Mouse (Mus musculus): ENCODE measurements around the gene Tmprss4. TPM values are rescaled to one million over a fixed set of nuclear protein-coding genes. Genes with fewer than 3 reads are reported as not detected.

The Tmprss4 gene
- not detected in 2 replicates for polyA plus RNA-seq (2014; fragmentation: Nextera tagmentation; extraction: Ambion mirVana)

DNA sequence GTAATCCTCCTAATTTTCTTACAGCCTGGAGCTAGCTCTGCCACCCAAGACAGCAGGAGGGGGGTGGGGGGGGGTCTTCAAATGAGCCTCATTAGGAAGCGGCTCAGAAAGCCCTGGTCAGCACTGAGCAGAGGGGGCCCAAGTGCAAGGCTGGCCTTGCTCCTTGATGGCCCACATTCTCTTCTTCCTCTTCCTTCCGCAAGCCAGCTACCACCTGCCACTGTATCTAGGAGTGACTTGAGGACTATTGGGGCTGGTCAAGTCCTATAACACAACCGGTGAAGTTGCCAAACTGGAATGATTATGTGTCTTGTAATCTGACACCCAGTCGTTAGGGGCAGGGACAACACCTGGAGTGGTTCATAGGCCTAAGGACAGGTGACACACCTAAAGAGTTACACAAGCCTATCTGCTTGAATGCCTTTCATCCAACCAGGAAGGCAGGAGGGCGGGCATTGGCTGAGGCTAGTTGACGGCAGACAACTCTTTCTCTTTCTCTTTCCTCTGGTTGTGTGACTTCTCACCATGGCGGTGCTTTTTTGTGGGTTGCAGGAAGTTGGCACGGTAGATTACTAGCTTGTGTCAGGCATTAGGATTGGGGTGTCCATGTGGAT lies at the start of gene Tmprss4:
Gene Tmprss4 (minus strand): TSS at position 296 of the 614 bp plus-strand sequence.
- no peaks in the 10 kb centered on the region for H3K9me3 ChIP-seq (ENCODE audit: control insufficient read depth, low read length)
- H3K27me3 ChIP-seq (ENCODE audit: control insufficient read depth, insufficient read depth, low read length) = 0 out of 2 replicates have a peak, but pooled peaks cover 2% of the 10 kb centered on the region
- DNase-seq (ENCODE audit: low spot score) (no peak), ATAC-seq (ENCODE audit: insufficient read depth, low FRiP score, low TSS enrichment) (no peak)
- no peaks in the 10 kb centered on the region for H3K36me3 ChIP-seq (ENCODE audit: control insufficient read depth, insufficient read depth, low read length)
- H3K4me3 ChIP-seq (ENCODE audit: low read depth, low read length) = no peak within 1 kb of the TSS
- no peaks in the 10 kb centered on the region for H3K4me1 ChIP-seq (ENCODE audit: control insufficient read depth, insufficient read depth, low read length)
- H3K27ac ChIP-seq (ENCODE audit: low read depth, low read length) = no peak within 1 kb of the TSS
- H3K9ac ChIP-seq (ENCODE audit: low read length) = no peak within 1 kb of the TSS
- no peak within 1 kb of the TSS for H3K4me2 ChIP-seq (ENCODE audit: low read depth)
- WGBS = 78% methylated on average over 8 of the region's 8 CpGs

DNA sequence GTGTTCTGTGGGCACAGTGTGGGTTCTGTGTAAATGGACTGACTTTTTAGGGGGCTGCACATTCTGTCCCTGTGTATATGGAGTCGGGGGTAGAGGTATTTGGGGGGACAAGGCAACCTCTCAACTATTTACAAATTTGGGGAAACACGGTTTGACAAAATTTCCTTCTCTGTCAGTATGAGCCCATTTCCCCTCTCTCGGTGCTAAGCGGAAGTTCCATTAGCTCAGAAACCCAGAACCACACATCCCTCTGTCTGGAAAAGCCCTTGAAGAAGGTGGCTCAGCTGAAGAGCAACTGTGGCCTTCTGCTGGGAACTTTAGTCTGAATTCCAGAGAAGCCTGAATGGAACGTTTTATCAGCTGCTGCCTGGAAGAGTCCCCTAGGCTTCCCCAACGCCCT lies 48.5 kb upstream of the Tmprss4 start:
- no peak overlapping the region for H3K27ac ChIP-seq (ENCODE audit: low read depth, low read length)
- DNase-seq (ENCODE audit: low spot score) = no peak
- no peaks in the 10 kb centered on the region for H3K4me1 ChIP-seq (ENCODE audit: control insufficient read depth, insufficient read depth, low read length)
- H3K9me3 ChIP-seq (ENCODE audit: control insufficient read depth, low read length) = no peaks in the 10 kb centered on the region
- H3K4me3 ChIP-seq (ENCODE audit: low read depth, low read length) = no peak overlapping the region
- H3K9ac ChIP-seq (ENCODE audit: low read length) = no peak overlapping the region
- no peak for ATAC-seq (ENCODE audit: insufficient read depth, low FRiP score, low TSS enrichment)
- no peak overlapping the region for H3K4me2 ChIP-seq (ENCODE audit: low read depth)
- 81% methylated on average over 6 of the region's 6 CpGs for WGBS
- H3K36me3 ChIP-seq (ENCODE audit: control insufficient read depth, insufficient read depth, low read length) = no peaks in the 10 kb centered on the region
- H3K27me3 ChIP-seq (ENCODE audit: control insufficient read depth, insufficient read depth, low read length) = no peaks in the 10 kb centered on the region

DNA sequence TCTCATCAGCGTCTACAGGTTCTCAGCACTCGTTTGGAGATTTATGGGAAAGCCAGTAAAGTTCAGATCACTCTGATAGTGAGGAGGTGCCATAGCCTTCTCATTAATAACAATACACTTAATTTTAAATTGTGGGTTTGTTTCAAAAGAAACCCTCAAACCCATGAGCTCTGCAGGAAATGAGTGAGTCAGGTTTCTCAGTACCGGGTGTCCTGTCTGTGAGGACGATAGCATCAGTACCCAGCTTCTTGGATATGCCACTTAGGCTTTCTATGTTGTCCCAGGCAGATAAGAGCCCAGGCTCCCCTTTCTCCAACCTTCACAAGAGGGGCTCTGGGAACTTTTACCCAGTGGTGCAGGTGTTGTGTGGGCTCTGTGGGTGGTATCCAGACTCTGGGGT lies 48.1 kb upstream of the Tmprss4 start:
- 80% methylated on average over 4 of the region's 4 CpGs for WGBS
- Histone ChIP-seq H3K9ac (ENCODE audit: low read length) (no peak overlapping the region), H3K27ac (ENCODE audit: low read depth, low read length) (no peak overlapping the region), H3K9me3 (ENCODE audit: control insufficient read depth, low read length) (no peaks in the 10 kb centered on the region), H3K27me3 (ENCODE audit: control insufficient read depth, insufficient read depth, low read length) (no peaks in the 10 kb centered on the region), H3K4me1 (ENCODE audit: control insufficient read depth, insufficient read depth, low read length) (no peaks in the 10 kb centered on the region), H3K36me3 (ENCODE audit: control insufficient read depth, insufficient read depth, low read length) (no peaks in the 10 kb centered on the region), H3K4me2 (ENCODE audit: low read depth) (no peak overlapping the region), H3K4me3 (ENCODE audit: low read depth, low read length) (no peak overlapping the region)
- ATAC-seq (ENCODE audit: insufficient read depth, low FRiP score, low TSS enrichment) (no peak), DNase-seq (ENCODE audit: low spot score) (no peak)

DNA sequence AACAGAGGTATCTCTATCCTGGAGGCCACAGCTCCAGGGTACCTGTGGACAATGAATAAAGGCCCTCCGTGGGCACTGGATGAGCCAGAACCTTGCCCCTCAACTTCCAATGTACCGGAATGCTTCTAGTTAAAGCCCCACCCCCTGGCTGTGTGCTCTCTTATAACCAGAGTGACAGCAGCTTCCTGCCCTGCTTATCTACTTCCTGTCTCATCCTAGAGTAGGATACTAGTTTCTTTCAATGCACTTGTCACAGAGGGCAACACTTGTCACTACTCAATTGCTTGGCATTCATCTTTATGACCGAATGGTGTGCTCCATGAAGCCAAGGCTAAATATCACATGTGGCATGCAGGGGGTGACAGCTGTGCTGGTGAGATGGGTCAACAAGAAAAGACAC lies 47.4 kb upstream of the Tmprss4 start:
- DNase-seq (ENCODE audit: low spot score) (no peak), ATAC-seq (ENCODE audit: insufficient read depth, low FRiP score, low TSS enrichment) (no peak)
- Histone ChIP-seq H3K27ac (ENCODE audit: low read depth, low read length) (no peak overlapping the region), H3K4me1 (ENCODE audit: control insufficient read depth, insufficient read depth, low read length) (no peaks in the 10 kb centered on the region), H3K9ac (ENCODE audit: low read length) (no peak overlapping the region; the same call in 1 of the 2 replicates), H3K4me3 (ENCODE audit: low read depth, low read length) (no peak overlapping the region), H3K27me3 (ENCODE audit: control insufficient read depth, insufficient read depth, low read length) (no peaks in the 10 kb centered on the region), H3K9me3 (ENCODE audit: control insufficient read depth, low read length) (no peaks in the 10 kb centered on the region), H3K4me2 (ENCODE audit: low read depth) (no peak overlapping the region), H3K36me3 (ENCODE audit: control insufficient read depth, insufficient read depth, low read length) (no peaks in the 10 kb centered on the region)
- WGBS = 80% methylated on average over 3 of the region's 3 CpGs

DNA sequence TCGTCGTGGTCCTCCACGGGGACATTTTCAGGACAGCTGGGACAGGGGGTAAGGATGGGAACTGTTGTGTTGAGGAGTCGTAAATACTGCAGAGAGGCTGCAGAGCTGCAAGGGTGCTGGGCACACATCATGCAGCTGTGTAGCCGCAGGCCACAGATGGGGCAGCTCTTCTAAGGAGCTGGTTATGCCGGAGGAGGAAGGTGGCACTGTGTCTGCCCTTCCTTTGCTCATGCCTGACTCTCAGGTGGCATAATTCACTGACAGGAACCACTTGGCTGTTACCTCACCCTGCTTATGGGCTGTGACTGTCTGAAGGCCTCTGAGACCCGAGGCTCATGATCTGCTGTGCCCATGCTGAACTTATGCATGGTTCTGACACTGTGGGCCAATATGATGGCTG lies 46.4 kb upstream of the Tmprss4 start:
- ATAC-seq (ENCODE audit: insufficient read depth, low FRiP score, low TSS enrichment) = no peak
- Histone ChIP-seq H3K4me3 (ENCODE audit: low read depth, low read length) (no peak overlapping the region), H3K9me3 (ENCODE audit: control insufficient read depth, low read length) (no peaks in the 10 kb centered on the region), H3K4me2 (ENCODE audit: low read depth) (no peak overlapping the region), H3K27ac (ENCODE audit: low read depth, low read length) (no peak overlapping the region), H3K9ac (ENCODE audit: low read length) (no peak overlapping the region), H3K36me3 (ENCODE audit: control insufficient read depth, insufficient read depth, low read length) (no peaks in the 10 kb centered on the region), H3K4me1 (ENCODE audit: control insufficient read depth, insufficient read depth, low read length) (no peaks in the 10 kb centered on the region), H3K27me3 (ENCODE audit: control insufficient read depth, insufficient read depth, low read length) (no peaks in the 10 kb centered on the region)
- 81% methylated on average over 7 of the region's 7 CpGs for WGBS
- no peak for DNase-seq (ENCODE audit: low spot score)

DNA sequence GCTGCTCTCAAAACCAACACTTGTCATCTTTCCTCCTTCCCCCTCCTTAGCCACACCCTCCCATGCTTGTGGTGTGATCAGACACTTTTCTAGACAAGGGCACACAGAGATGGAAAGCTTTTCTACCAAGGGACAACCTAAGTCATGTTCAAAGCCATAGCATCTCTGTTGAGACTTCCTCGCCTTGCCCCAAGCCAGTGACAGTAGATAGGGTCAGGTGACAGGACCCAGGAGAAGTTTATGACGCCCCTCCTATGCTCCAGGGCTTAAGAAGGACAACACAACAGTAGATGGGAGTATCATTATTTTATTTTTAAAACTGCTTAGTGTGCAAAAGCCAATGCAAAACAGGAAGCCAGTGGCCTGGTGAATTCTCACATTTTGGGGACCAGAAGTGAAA lies 43.6 kb upstream of the Tmprss4 start:
- WGBS = 72% methylated on average over 2 of the region's 2 CpGs

DNA sequence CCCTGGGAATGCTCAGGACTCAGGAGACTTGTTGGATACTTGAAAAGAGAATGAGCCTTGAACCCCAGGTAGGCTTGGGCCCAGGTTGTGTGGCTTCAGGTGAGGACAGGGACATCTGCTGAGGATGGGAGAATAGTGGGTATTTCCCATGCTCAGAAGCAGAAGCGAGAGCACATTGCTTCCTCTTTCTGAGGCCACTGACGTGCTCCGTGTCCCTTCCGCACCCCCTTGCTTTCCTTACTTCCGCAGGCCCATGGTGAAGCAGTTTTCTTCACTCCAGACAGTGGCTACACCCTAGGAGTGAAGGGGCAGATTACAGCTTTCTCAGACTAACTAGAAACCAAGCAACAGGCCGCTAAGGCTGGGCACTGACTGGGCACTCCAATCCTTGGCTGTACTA lies 42.2 kb upstream of the Tmprss4 start:
- ATAC-seq (ENCODE audit: insufficient read depth, low FRiP score, low TSS enrichment) = no peak

More for the DNA sequence above, 43.6 kb upstream of the Tmprss4 start:
- no peak overlapping the region for H3K9ac ChIP-seq (ENCODE audit: low read length)
- H3K27ac ChIP-seq (ENCODE audit: low read depth, low read length) = no peak overlapping the region
- H3K4me3 ChIP-seq (ENCODE audit: low read depth, low read length) = no peak overlapping the region
- H3K4me2 ChIP-seq (ENCODE audit: low read depth) = no peak overlapping the region
- H3K27me3 ChIP-seq (ENCODE audit: control insufficient read depth, insufficient read depth, low read length) = no peaks in the 10 kb centered on the region
- H3K4me1 ChIP-seq (ENCODE audit: control insufficient read depth, insufficient read depth, low read length) = no peaks in the 10 kb centered on the region
- DNase-seq (ENCODE audit: low spot score) (no peak), ATAC-seq (ENCODE audit: insufficient read depth, low FRiP score, low TSS enrichment) (no peak)
- H3K9me3 ChIP-seq (ENCODE audit: control insufficient read depth, low read length) = no peaks in the 10 kb centered on the region
- H3K36me3 ChIP-seq (ENCODE audit: control insufficient read depth, insufficient read depth, low read length) = no peaks in the 10 kb centered on the region

DNA sequence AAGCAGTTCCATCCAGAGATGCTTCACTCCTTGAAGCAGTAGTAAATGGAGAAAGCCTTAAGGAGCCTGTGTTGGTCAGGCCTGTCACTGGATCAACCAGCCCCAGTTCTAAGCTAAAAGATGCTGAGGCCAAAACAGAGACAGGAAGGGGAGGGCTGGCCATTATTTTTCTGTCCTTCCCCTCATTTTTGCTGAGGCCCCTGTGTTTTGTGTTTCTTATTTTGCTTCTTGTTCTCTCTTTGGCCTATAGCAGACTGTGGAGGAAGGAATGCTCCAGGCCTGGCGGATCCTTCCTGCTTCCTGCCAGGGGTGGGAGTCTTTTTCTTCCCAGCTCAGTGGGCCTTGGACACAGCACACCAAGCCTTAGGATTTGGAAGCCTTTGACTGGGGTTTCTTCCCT lies 41.5 kb upstream of the Tmprss4 start:
- Histone ChIP-seq H3K4me1 (ENCODE audit: control insufficient read depth, insufficient read depth, low read length) (no peaks in the 10 kb centered on the region), H3K4me2 (ENCODE audit: low read depth) (no peak overlapping the region), H3K4me3 (ENCODE audit: low read depth, low read length) (no peak overlapping the region), H3K9me3 (ENCODE audit: control insufficient read depth, low read length) (no peaks in the 10 kb centered on the region), H3K36me3 (ENCODE audit: control insufficient read depth, insufficient read depth, low read length) (no peaks in the 10 kb centered on the region), H3K9ac (ENCODE audit: low read length) (no peak overlapping the region), H3K27me3 (ENCODE audit: control insufficient read depth, insufficient read depth, low read length) (no peaks in the 10 kb centered on the region), H3K27ac (ENCODE audit: low read depth, low read length) (no peak overlapping the region)
- DNase-seq (ENCODE audit: low spot score) (no peak), ATAC-seq (ENCODE audit: insufficient read depth, low FRiP score, low TSS enrichment) (no peak)
- WGBS = 84% methylated on average over 1 of the region's 1 CpGs

More for the DNA sequence above, 42.2 kb upstream of the Tmprss4 start:
- 95% methylated on average over 6 of the region's 6 CpGs for WGBS
- Histone ChIP-seq H3K4me2 (ENCODE audit: low read depth) (no peak overlapping the region), H3K4me1 (ENCODE audit: control insufficient read depth, insufficient read depth, low read length) (no peaks in the 10 kb centered on the region), H3K36me3 (ENCODE audit: control insufficient read depth, insufficient read depth, low read length) (no peaks in the 10 kb centered on the region), H3K27me3 (ENCODE audit: control insufficient read depth, insufficient read depth, low read length) (no peaks in the 10 kb centered on the region), H3K27ac (ENCODE audit: low read depth, low read length) (no peak overlapping the region), H3K9ac (ENCODE audit: low read length) (no peak overlapping the region), H3K4me3 (ENCODE audit: low read depth, low read length) (no peak overlapping the region), H3K9me3 (ENCODE audit: control insufficient read depth, low read length) (no peaks in the 10 kb centered on the region)
- no peak for DNase-seq (ENCODE audit: low spot score)

DNA sequence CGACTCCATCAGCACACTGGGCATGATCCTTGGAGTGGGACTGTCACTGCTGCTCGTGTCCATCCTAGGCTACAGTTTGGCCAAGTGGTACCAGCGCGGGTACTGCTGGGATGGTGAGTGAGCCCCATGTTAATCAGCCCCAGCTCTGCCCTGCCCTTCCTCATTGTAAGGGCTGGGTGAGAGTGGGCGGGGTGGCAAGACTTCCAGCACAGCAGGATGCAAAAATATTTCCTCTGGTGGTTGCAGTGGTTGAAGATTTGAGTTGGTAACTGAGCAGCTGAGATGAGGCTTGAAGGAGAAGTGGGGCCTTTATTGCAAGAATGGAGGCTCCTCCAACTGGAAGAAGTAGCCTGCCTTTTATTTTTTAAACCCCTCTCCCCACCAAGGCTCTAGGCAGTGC lies 37.5 kb upstream of the Tmprss4 start:
- Histone ChIP-seq H3K9ac (ENCODE audit: low read length) (no peak overlapping the region), H3K9me3 (ENCODE audit: control insufficient read depth, low read length) (no peaks in the 10 kb centered on the region), H3K36me3 (ENCODE audit: control insufficient read depth, insufficient read depth, low read length) (no peaks in the 10 kb centered on the region), H3K4me1 (ENCODE audit: control insufficient read depth, insufficient read depth, low read length) (no peaks in the 10 kb centered on the region), H3K27me3 (ENCODE audit: control insufficient read depth, insufficient read depth, low read length) (no peaks in the 10 kb centered on the region), H3K4me2 (ENCODE audit: low read depth) (no peak overlapping the region), H3K27ac (ENCODE audit: low read depth, low read length) (no peak overlapping the region), H3K4me3 (ENCODE audit: low read depth, low read length) (no peak overlapping the region)
- DNase-seq (ENCODE audit: low spot score) (no peak), ATAC-seq (ENCODE audit: insufficient read depth, low FRiP score, low TSS enrichment) (no peak)
- WGBS = 80% methylated on average over 5 of the region's 5 CpGs

Measured in neural tube, embryonic 11.5 days (tissue).